Mouse (Mus musculus) heart, embryonic 14.5 days (tissue): Measurements from ENCODE around the gene Mylk2. TPM values are rescaled to one million over a fixed set of nuclear protein-coding genes. Genes with fewer than 3 reads are reported as not detected.
A peak's percentile ranks its signal among the peaks of the same experiment; 100 is the strongest.

Experiments
- ATAC-seq: fragments of 200-750 bp; cut with Nextera tagmentation; 2 replicates; pipeline ENCODE4 v1.8.0; 2017; ENCODE audit warnings: low read depth, moderate TSS enrichment; ENCODE audit not compliant: insufficient number of reproducible peaks, insufficient read depth, low FRiP score
- H3K27ac ChIP-seq, 2 experiments: fragments of 200-500 bp in 1 of 2; fragments of 300-500 bp in 1 of 2; sonication (generic) in 1 of 2; replicated peaks in 1 of 2; 2 replicates each; pipeline ENCODE4 v1.5.1; 2012 to 2014; ENCODE audit warnings: low read depth in 2 of 2, low read length in 2 of 2, control low read depth in 1 of 2, mild to moderate bottlenecking in 1 of 2, mixed read lengths in 1 of 2; ENCODE audit not compliant: control insufficient read depth in 1 of 2, insufficient read depth in 1 of 2
- H3K27me3 ChIP-seq: fragments of 300-500 bp; sonication (generic); 2 replicates; pipeline ENCODE4 v1.6.1; 2014; ENCODE audit warnings: mild to moderate bottlenecking, low read length, control low read depth; ENCODE audit not compliant: control insufficient read depth, insufficient read depth
- H3K36me3 ChIP-seq: fragments of 300-500 bp; sonication (generic); 2 replicates; pipeline ENCODE4 v1.6.1; 2014; ENCODE audit warnings: mild to moderate bottlenecking, control low read depth, low read length, mixed read lengths; ENCODE audit not compliant: control insufficient read depth, insufficient read depth
- H3K4me1 ChIP-seq, 2 experiments: fragments of 200-500 bp in 1 of 2; fragments of 300-500 bp in 1 of 2; sonication (generic) in 1 of 2; 2 replicates each; pipeline ENCODE4 v1.6.1; 2012 to 2014; ENCODE audit warnings: low read length in 2 of 2, control low read depth in 1 of 2, mixed read lengths in 1 of 2; ENCODE audit not compliant: control insufficient read depth in 2 of 2, insufficient read depth in 2 of 2
- H3K4me2 ChIP-seq: fragments of 300-500 bp; sonication (generic); 2 replicates; pipeline ENCODE4 v1.6.1; 2014; ENCODE audit warnings: mild to moderate bottlenecking, low read length
- H3K4me3 ChIP-seq, 2 experiments: fragments of 200-500 bp in 1 of 2; fragments of 300-500 bp in 1 of 2; sonication (generic) in 1 of 2; 2 replicates each; pipeline ENCODE4 v1.5.1; 2012 to 2014; ENCODE audit warnings: low read length in 2 of 2, mild to moderate bottlenecking in 2 of 2, control low read depth in 1 of 2, low read depth in 1 of 2, moderate library complexity in 1 of 2; ENCODE audit not compliant: control insufficient read depth in 1 of 2, insufficient read depth in 1 of 2
- H3K9ac ChIP-seq: fragments of 300-500 bp; sonication (generic); 2 replicates; pipeline ENCODE4 v1.6.1; 2014; ENCODE audit warnings: mild to moderate bottlenecking, low read length
- H3K9me3 ChIP-seq: fragments of 300-500 bp; sonication (generic); 2 replicates; pipeline ENCODE4 v1.6.1; 2016; ENCODE audit warnings: low read length, control low read depth; ENCODE audit not compliant: control insufficient read depth
- WGBS: fragments of 180-500 bp; shearing (Covaris S2); extraction: QIAGEN DNeasy Blood & Tissue Kit; methylation state at CpG from one replicate; pipeline ENCODE4 v1.1.7; 2014; 5-methylcytosine and 5-hydroxymethylcytosine counted together
- polyA plus RNA-seq: library from polyadenylated mRNA; unstranded; fragments of >200 nt; fragmentation: Nextera tagmentation; extraction: Ambion mirVana; gene quantifications from 2 replicates; pipeline ENCODE4 v1.2.1, GENCODE M21; 2014

Mylk2 gene
- polyA plus RNA-seq, 1 experiment from 2014 or later: not detected

- Histone ChIP-seq H3K9ac (no peak overlapping the region), H3K27ac (no peak overlapping the region), H3K4me2 (no peak overlapping the region), H3K27me3 (no peaks in the 10 kb centered on the region), H3K36me3 (peaks cover 98% of the 10 kb centered on the region), H3K4me1 (no peaks in the 10 kb centered on the region), H3K9me3 (no peaks in the 10 kb centered on the region), H3K4me3 (no peak overlapping the region)
- WGBS: 90% methylated on average over 5 of the region's 5 CpGs
- ATAC-seq: no peak
Measured at GRCm38 (mm10) chr2:152888774-152889173, 22.4 kb upstream of the Mylk2 start.

- ATAC-seq: no peak
- Histone ChIP-seq H3K9ac (no peak overlapping the region), H3K27me3 (no peaks in the 10 kb centered on the region), H3K27ac (no peak overlapping the region), H3K4me1 (no peaks in the 10 kb centered on the region), H3K4me2 (no peak overlapping the region), H3K36me3 (peaks cover 63% of the 10 kb centered on the region), H3K9me3 (no peaks in the 10 kb centered on the region), H3K4me3 (no peak overlapping the region)
- WGBS: 94% methylated on average over 9 of the region's 9 CpGs
Measured at GRCm38 (mm10) chr2:152895834-152896233, 15.3 kb upstream of the Mylk2 start.

- Histone ChIP-seq H3K4me1 (no peaks in the 10 kb centered on the region), H3K36me3 (peaks cover 52% of the 10 kb centered on the region), H3K27ac (no peak overlapping the region), H3K4me2 (no peak overlapping the region), H3K4me3 (no peak overlapping the region), H3K9ac (no peak overlapping the region), H3K27me3 (no peaks in the 10 kb centered on the region), H3K9me3 (no peaks in the 10 kb centered on the region)
- WGBS: 85% methylated on average over 3 of the region's 3 CpGs
- ATAC-seq: no peak
Measured at GRCm38 (mm10) chr2:152896926-152897325, 14.2 kb upstream of the Mylk2 start.

GRCm38 (mm10) chr2:152899011-152899410, 12.1 kb upstream of the Mylk2 start:
- Histone ChIP-seq H3K27me3 (no peaks in the 10 kb centered on the region), H3K27ac (no peak overlapping the region), H3K36me3 (peaks cover 31% of the 10 kb centered on the region), H3K9me3 (no peaks in the 10 kb centered on the region), H3K9ac (no peak overlapping the region), H3K4me3 (no peak overlapping the region), H3K4me1 (peaks cover 1 to 3% of the 10 kb centered on the region in 2 experiments), H3K4me2 (no peak overlapping the region)
- no peak for ATAC-seq
- 85% methylated on average over 6 of the region's 6 CpGs for WGBS

GRCm38 (mm10) chr2:152901296-152901695, 9.9 kb upstream of the Mylk2 start:
- WGBS: 91% methylated on average over 15 of the region's 15 CpGs
- Histone ChIP-seq H3K9ac (no peak overlapping the region), H3K9me3 (no peaks in the 10 kb centered on the region), H3K36me3 (peaks cover 8% of the 10 kb centered on the region; the same call in 1 of the 2 replicates), H3K4me2 (no peak overlapping the region), H3K27me3 (no peaks in the 10 kb centered on the region), H3K4me3 (no peak overlapping the region), H3K4me1 (peaks cover 22 to 24% of the 10 kb centered on the region in 2 experiments), H3K27ac (no peak overlapping the region)
- no peak for ATAC-seq

GRCm38 (mm10) chr2:152902658-152903057, 8.5 kb upstream of the Mylk2 start:
- Histone ChIP-seq H3K9me3 (no peaks in the 10 kb centered on the region), H3K4me2 (no peak overlapping the region), H3K9ac (no peak overlapping the region), H3K4me3 (no peak overlapping the region), H3K4me1 (peaks cover 33 to 35% of the 10 kb centered on the region in 2 experiments), H3K36me3 (0 out of 2 replicates have a peak, but pooled peaks cover 7% of the 10 kb centered on the region), H3K27ac (no peak overlapping the region), H3K27me3 (no peaks in the 10 kb centered on the region)
- WGBS: 58% methylated on average over 3 of the region's 3 CpGs
- ATAC-seq: no peak

GRCm38 (mm10) chr2:152903586-152903985, 7.6 kb upstream of the Mylk2 start:
- H3K27ac ChIP-seq: no peak overlapping the region; a peak in 1 of 4 replicates
- peaks cover 33 to 35% of the 10 kb centered on the region in 2 experiments for H3K4me1 ChIP-seq
- H3K9ac ChIP-seq: no peak overlapping the region

GRCm38 (mm10) chr2:152904127-152904643, 7.0 kb upstream of the Mylk2 start:
- H3K9me3 ChIP-seq: no peaks in the 10 kb centered on the region
- H3K27me3 ChIP-seq: no peaks in the 10 kb centered on the region
- 51% methylated on average over 5 of the region's 5 CpGs for WGBS
- peak overlapping the region in 1 of 2 experiments; percentile 28; a peak in 2 of 4 replicates for H3K27ac ChIP-seq
- H3K9ac ChIP-seq: no peak overlapping the region
- peaks cover 33 to 35% of the 10 kb centered on the region in 2 experiments for H3K4me1 ChIP-seq
- no peak overlapping the region for H3K4me2 ChIP-seq
- no peaks in the 10 kb centered on the region for H3K36me3 ChIP-seq
- ATAC-seq: no peak
- H3K4me3 ChIP-seq: no peak overlapping the region

More at GRCm38 (mm10) chr2:152903586-152903985, 7.6 kb upstream of the Mylk2 start:
- Histone ChIP-seq H3K4me3 (no peak overlapping the region), H3K9me3 (no peaks in the 10 kb centered on the region), H3K4me2 (no peak overlapping the region), H3K36me3 (0 out of 2 replicates have a peak, but pooled peaks cover 5% of the 10 kb centered on the region), H3K27me3 (no peaks in the 10 kb centered on the region)
- no peak for ATAC-seq
- WGBS: 78% methylated on average over 4 of the region's 4 CpGs
